Mouse (Mus musculus) stomach, embryonic 16.5 days (tissue): ENCODE measurements at regions not wholly inside any gene's neighbourhood (a gene's known extent, or its start where the extent isn't known, plus 50 kb on each side); places are given as distances from the start of the nearest gene placed in this dataset.

ENCODE experiments used
- ATAC-seq: fragments of 200-750 bp; cut with Nextera tagmentation; 2 replicates; pipeline ENCODE4 v1.8.0; 2017; ENCODE audit warnings: moderate number of reproducible peaks, moderate TSS enrichment; ENCODE audit not compliant: insufficient read depth, low FRiP score
- H3K27ac ChIP-seq: fragments of 300-500 bp; sonication (generic); 2 replicates; pipeline ENCODE4 v1.5.1; 2014; ENCODE audit warnings: low read length
- H3K27me3 ChIP-seq: fragments of 300-500 bp; sonication (generic); 2 replicates; pipeline ENCODE4 v1.6.1; 2014; ENCODE audit warnings: low read length, control low read depth, mixed read lengths; ENCODE audit not compliant: control insufficient read depth, insufficient read depth
- H3K36me3 ChIP-seq: fragments of 300-500 bp; sonication (generic); 2 replicates; pipeline ENCODE4 v1.6.1; 2014; ENCODE audit warnings: low read length; ENCODE audit not compliant: control insufficient read depth, insufficient read depth
- H3K4me1 ChIP-seq: fragments of 300-500 bp; sonication (generic); 2 replicates; pipeline ENCODE4 v1.6.1; 2014; ENCODE audit warnings: low read length, control low read depth, mixed read lengths; ENCODE audit not compliant: control insufficient read depth, insufficient read depth
- H3K4me2 ChIP-seq: fragments of 300-500 bp; sonication (generic); 2 replicates; pipeline ENCODE4 v1.6.1; 2014; ENCODE audit warnings: low read depth, low read length, mixed read lengths
- H3K4me3 ChIP-seq: fragments of 300-500 bp; sonication (generic); replicated peaks from 2 replicates; pipeline ENCODE4 v1.5.1; 2014; ENCODE audit warnings: mild to moderate bottlenecking, low read length
- H3K9ac ChIP-seq: fragments of 300-500 bp; sonication (generic); 2 replicates; pipeline ENCODE4 v1.6.1; 2014; ENCODE audit warnings: low read length
- H3K9me3 ChIP-seq: fragments of 300-500 bp; sonication (generic); replicated peaks from 2 replicates; pipeline ENCODE4 v1.6.1; 2016; ENCODE audit warnings: low read length, control low read depth; ENCODE audit not compliant: control insufficient read depth
- WGBS: fragments of 180-500 bp; shearing (Covaris S2); extraction: QIAGEN DNeasy Blood & Tissue Kit; methylation state at CpG from one replicate; pipeline ENCODE4 v1.1.7; 2014; 5-methylcytosine and 5-hydroxymethylcytosine counted together

- Histone ChIP-seq H3K4me2 (no peak overlapping the region), H3K27ac (no peak overlapping the region), H3K4me3 (no peak overlapping the region), H3K36me3 (no peaks in the 10 kb centered on the region), H3K4me1 (no peaks in the 10 kb centered on the region), H3K9ac (no peak overlapping the region), H3K9me3 (no peaks in the 10 kb centered on the region), H3K27me3 (no peaks in the 10 kb centered on the region)
- ATAC-seq = no peak
- WGBS = 42% methylated on average over 3 of the region's 3 CpGs
These were observed 228.0 kb upstream of the Mpped2 start for GRCm38 (mm10) chr2:106465055-106465454.

- Histone ChIP-seq H3K36me3 (no peaks in the 10 kb centered on the region), H3K9ac (no peak overlapping the region), H3K9me3 (no peaks in the 10 kb centered on the region), H3K27ac (no peak overlapping the region), H3K4me3 (no peak overlapping the region), H3K27me3 (no peaks in the 10 kb centered on the region), H3K4me2 (no peak overlapping the region), H3K4me1 (no peaks in the 10 kb centered on the region)
- no peak for ATAC-seq
- WGBS = 84% methylated on average over 3 of the region's 3 CpGs
These were observed 227.2 kb upstream of the Mpped2 start for GRCm38 (mm10) chr2:106465831-106466230.

GRCm38 (mm10) chr2:106469196-106469595 is 223.9 kb upstream of the Mpped2 start:
- Histone ChIP-seq H3K36me3 (no peaks in the 10 kb centered on the region), H3K27me3 (no peaks in the 10 kb centered on the region), H3K9ac (no peak overlapping the region), H3K9me3 (no peaks in the 10 kb centered on the region), H3K4me2 (no peak overlapping the region), H3K27ac (no peak overlapping the region), H3K4me1 (no peaks in the 10 kb centered on the region), H3K4me3 (no peak overlapping the region)
- WGBS = 72% methylated on average over 2 of the region's 2 CpGs
- ATAC-seq = no peak

GRCm38 (mm10) chr2:106473458-106473857 is 219.6 kb upstream of the Mpped2 start:
- Histone ChIP-seq H3K4me2 (no peak overlapping the region), H3K36me3 (no peaks in the 10 kb centered on the region), H3K9me3 (no peaks in the 10 kb centered on the region), H3K27me3 (no peaks in the 10 kb centered on the region), H3K4me1 (no peaks in the 10 kb centered on the region; the same call in 1 of the 2 replicates), H3K27ac (no peak overlapping the region), H3K9ac (no peak overlapping the region), H3K4me3 (no peak overlapping the region)
- 60% methylated on average over 3 of the region's 3 CpGs for WGBS
- no peak for ATAC-seq

GRCm38 (mm10) chr2:106477991-106478390 is 215.1 kb upstream of the Mpped2 start:
- no peaks in the 10 kb centered on the region for H3K9me3 ChIP-seq
- no peak overlapping the region for H3K27ac ChIP-seq
- H3K27me3 ChIP-seq = no peaks in the 10 kb centered on the region
- no peaks in the 10 kb centered on the region for H3K36me3 ChIP-seq
- H3K4me1 ChIP-seq = no peaks in the 10 kb centered on the region; the same call in 1 of the 2 replicates
- WGBS = 78% methylated on average over 2 of the region's 2 CpGs
- no peak overlapping the region for H3K4me3 ChIP-seq
- no peak for ATAC-seq
- H3K9ac ChIP-seq = no peak overlapping the region
- no peak overlapping the region for H3K4me2 ChIP-seq

- H3K4me2 ChIP-seq = no peak overlapping the region
- H3K27ac ChIP-seq = no peak overlapping the region
- no peak overlapping the region for H3K9ac ChIP-seq
- H3K9me3 ChIP-seq = no peaks in the 10 kb centered on the region
- WGBS = 70% methylated on average over 5 of the region's 5 CpGs
- H3K27me3 ChIP-seq = no peaks in the 10 kb centered on the region
- no peak for ATAC-seq
- no peaks in the 10 kb centered on the region for H3K4me1 ChIP-seq
- H3K4me3 ChIP-seq = no peak overlapping the region
- no peaks in the 10 kb centered on the region for H3K36me3 ChIP-seq
These were observed 205.6 kb upstream of the Mpped2 start for GRCm38 (mm10) chr2:106487335-106488082.

GRCm38 (mm10) chr2:106498735-106499134 is 194.3 kb upstream of the Mpped2 start:
- H3K9me3 ChIP-seq = no peaks in the 10 kb centered on the region
- no peak overlapping the region for H3K9ac ChIP-seq
- H3K27ac ChIP-seq = no peak overlapping the region
- H3K36me3 ChIP-seq = no peaks in the 10 kb centered on the region
- H3K4me1 ChIP-seq = no peaks in the 10 kb centered on the region
- H3K27me3 ChIP-seq = no peaks in the 10 kb centered on the region
- no peak for ATAC-seq
- no peak overlapping the region for H3K4me3 ChIP-seq
- no peak overlapping the region for H3K4me2 ChIP-seq

- H3K4me2 ChIP-seq = no peak overlapping the region
- WGBS = 66% methylated on average over 3 of the region's 3 CpGs
- no peak overlapping the region for H3K27ac ChIP-seq
- no peaks in the 10 kb centered on the region for H3K4me1 ChIP-seq
- no peak overlapping the region for H3K9ac ChIP-seq
- no peaks in the 10 kb centered on the region for H3K27me3 ChIP-seq
- no peak overlapping the region for H3K4me3 ChIP-seq
- no peaks in the 10 kb centered on the region for H3K36me3 ChIP-seq
- no peaks in the 10 kb centered on the region for H3K9me3 ChIP-seq
- no peak for ATAC-seq
These were observed 193.7 kb upstream of the Mpped2 start for GRCm38 (mm10) chr2:106499227-106499928.

GRCm38 (mm10) chr2:106504933-106505420 is 188.1 kb upstream of the Mpped2 start:
- H3K4me3 ChIP-seq = no peak overlapping the region
- no peak overlapping the region for H3K9ac ChIP-seq
- no peak overlapping the region for H3K4me2 ChIP-seq
- no peak for ATAC-seq
- no peaks in the 10 kb centered on the region for H3K9me3 ChIP-seq
- H3K27me3 ChIP-seq = no peaks in the 10 kb centered on the region
- WGBS = 89% methylated on average over 1 of the region's 1 CpGs
- no peak overlapping the region for H3K27ac ChIP-seq
- H3K4me1 ChIP-seq = no peaks in the 10 kb centered on the region
- no peaks in the 10 kb centered on the region for H3K36me3 ChIP-seq
